Mouse (Mus musculus): Measurements from ENCODE around the gene Vldlr. TPM values are rescaled to one million over a fixed set of nuclear protein-coding genes. Genes with fewer than 3 reads are reported as not detected.

Vldlr gene
- polyA plus RNA-seq, 1 experiment, result 0.28 TPM

DNA sequence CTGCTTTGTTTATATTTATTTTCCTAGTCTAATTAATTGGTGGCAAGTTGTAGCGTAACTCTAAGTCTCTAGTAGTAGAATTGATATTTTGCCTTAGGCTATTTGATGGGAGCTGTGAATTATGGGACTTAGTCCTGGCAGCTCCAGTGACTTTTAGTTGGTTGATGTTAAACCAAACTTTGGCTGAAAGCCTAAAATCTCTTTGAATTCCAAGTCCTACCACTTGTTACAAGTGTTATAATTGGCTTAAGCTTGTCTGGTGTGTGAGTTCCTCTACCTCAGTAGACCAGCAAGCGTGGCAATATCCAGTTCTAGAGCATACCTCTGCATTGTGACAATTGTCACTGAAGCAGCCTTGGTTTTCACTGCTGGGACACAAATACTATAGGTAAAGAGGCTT, 17.1 kb downstream of the Vldlr start:
- peaks cover 3% of the 10 kb centered on the region; the same call in 1 of the 2 replicates for H3K4me1 ChIP-seq (ENCODE audit: control insufficient read depth, insufficient read depth, low read length)
- H3K36me3 ChIP-seq (ENCODE audit: control insufficient read depth, insufficient read depth, low read length), result no peaks in the 10 kb centered on the region
- no peak for TF ChIP-seq POLR2A (IDR thresholded peaks at IDR 0.05; ENCODE audit: control insufficient read depth, low read depth, low read length)
- no peak for TF ChIP-seq CTCF (IDR thresholded peaks at IDR 0.05; ENCODE audit: control insufficient read depth, insufficient read depth, insufficient replicate concordance, low read depth, low read length)
- H3K27me3 ChIP-seq (ENCODE audit: control insufficient read depth, insufficient read depth, low read length), result no peaks in the 10 kb centered on the region
- H3K4me3 ChIP-seq (ENCODE audit: control insufficient read depth, low read depth, low read length), result no peak overlapping the region
- no peak overlapping the region for H3K27ac ChIP-seq (ENCODE audit: control insufficient read depth, insufficient read depth, low read depth, low read length)

DNA sequence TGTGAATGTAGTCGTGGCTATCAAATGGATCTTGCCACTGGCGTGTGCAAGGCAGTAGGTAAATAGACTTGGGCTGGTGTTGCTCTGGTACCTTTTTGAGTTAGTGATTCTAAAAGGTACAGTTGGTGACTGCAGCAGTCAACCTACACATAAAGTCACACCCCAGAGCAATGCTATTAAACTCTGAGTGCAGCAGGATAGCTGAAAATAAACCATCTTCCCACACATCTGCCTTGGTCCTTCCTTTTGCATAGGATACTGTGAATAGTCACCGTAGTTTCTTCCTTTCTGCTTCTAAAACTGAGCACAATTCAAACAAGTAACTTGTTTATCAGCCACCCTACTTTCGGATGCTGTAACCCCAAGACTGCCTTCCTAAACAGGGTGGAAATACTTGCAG, 23.6 kb downstream of the Vldlr start:
- Histone ChIP-seq H3K4me1 (ENCODE audit: control insufficient read depth, insufficient read depth, low read length) (peaks cover 3% of the 10 kb centered on the region; the same call in 1 of the 2 replicates), H3K4me3 (ENCODE audit: control insufficient read depth, low read depth, low read length) (no peak overlapping the region), H3K36me3 (ENCODE audit: control insufficient read depth, insufficient read depth, low read length) (no peaks in the 10 kb centered on the region), H3K27me3 (ENCODE audit: control insufficient read depth, insufficient read depth, low read length) (no peaks in the 10 kb centered on the region), H3K27ac (ENCODE audit: control insufficient read depth, insufficient read depth, low read depth, low read length) (no peak overlapping the region)
- TF ChIP-seq CTCF (IDR thresholded peaks at IDR 0.05; ENCODE audit: control insufficient read depth, insufficient read depth, insufficient replicate concordance, low read depth, low read length), result no peak
- TF ChIP-seq POLR2A (IDR thresholded peaks at IDR 0.05; ENCODE audit: control insufficient read depth, low read depth, low read length), result no peak

DNA sequence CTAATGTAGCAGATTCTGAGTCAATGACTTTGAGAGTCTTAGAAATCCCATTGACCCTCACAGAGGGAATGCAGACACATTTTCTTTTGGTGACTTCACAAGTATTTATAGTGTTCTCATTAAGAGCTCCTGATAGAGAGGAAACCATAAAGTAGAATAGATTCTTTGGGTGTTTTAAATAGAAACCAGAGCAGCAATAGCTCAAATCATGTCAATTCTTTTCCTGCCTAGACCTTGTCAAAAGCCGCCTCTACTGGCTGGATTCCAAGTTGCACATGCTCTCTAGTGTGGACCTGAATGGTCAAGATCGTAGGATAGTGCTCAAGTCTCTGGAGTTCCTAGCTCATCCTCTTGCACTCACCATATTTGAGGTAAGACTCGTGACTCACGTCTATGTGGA, 27.2 kb downstream of the Vldlr start:
- Histone ChIP-seq H3K27me3 (ENCODE audit: control insufficient read depth, insufficient read depth, low read length) (no peaks in the 10 kb centered on the region), H3K27ac (ENCODE audit: control insufficient read depth, insufficient read depth, low read depth, low read length) (no peak overlapping the region), H3K36me3 (ENCODE audit: control insufficient read depth, insufficient read depth, low read length) (no peaks in the 10 kb centered on the region), H3K4me3 (ENCODE audit: control insufficient read depth, low read depth, low read length) (no peak overlapping the region), H3K4me1 (ENCODE audit: control insufficient read depth, insufficient read depth, low read length) (no peaks in the 10 kb centered on the region)
- TF ChIP-seq POLR2A (IDR thresholded peaks at IDR 0.05; ENCODE audit: control insufficient read depth, low read depth, low read length) (no peak), CTCF (IDR thresholded peaks at IDR 0.05; ENCODE audit: control insufficient read depth, insufficient read depth, insufficient replicate concordance, low read depth, low read length) (no peak)

- Histone ChIP-seq H3K36me3 (ENCODE audit: control insufficient read depth, insufficient read depth, low read length) (no peaks in the 10 kb centered on the region), H3K27me3 (ENCODE audit: control insufficient read depth, insufficient read depth, low read length) (no peaks in the 10 kb centered on the region), H3K4me3 (ENCODE audit: control insufficient read depth, low read depth, low read length) (no peak overlapping the region), H3K27ac (ENCODE audit: control insufficient read depth, insufficient read depth, low read depth, low read length) (no peak overlapping the region), H3K4me1 (ENCODE audit: control insufficient read depth, insufficient read depth, low read length) (peaks cover 2% of the 10 kb centered on the region; the same call in 1 of the 2 replicates)
- TF ChIP-seq CTCF (IDR thresholded peaks at IDR 0.05; ENCODE audit: control insufficient read depth, insufficient read depth, insufficient replicate concordance, low read depth, low read length), result no peak
Measured at GRCm38 (mm10) chr19:27254756-27255155, 38.5 kb downstream of the Vldlr start.

- TF ChIP-seq CTCF (IDR thresholded peaks at IDR 0.05; ENCODE audit: control insufficient read depth, insufficient read depth, insufficient replicate concordance, low read depth, low read length) (no peak), POLR2A (IDR thresholded peaks at IDR 0.05; ENCODE audit: control insufficient read depth, low read depth, low read length) (no peak)
- no peaks in the 10 kb centered on the region for H3K36me3 ChIP-seq (ENCODE audit: control insufficient read depth, insufficient read depth, low read length)
Measured at GRCm38 (mm10) chr19:27255678-27256077, 39.4 kb downstream of the Vldlr start.

DNA sequence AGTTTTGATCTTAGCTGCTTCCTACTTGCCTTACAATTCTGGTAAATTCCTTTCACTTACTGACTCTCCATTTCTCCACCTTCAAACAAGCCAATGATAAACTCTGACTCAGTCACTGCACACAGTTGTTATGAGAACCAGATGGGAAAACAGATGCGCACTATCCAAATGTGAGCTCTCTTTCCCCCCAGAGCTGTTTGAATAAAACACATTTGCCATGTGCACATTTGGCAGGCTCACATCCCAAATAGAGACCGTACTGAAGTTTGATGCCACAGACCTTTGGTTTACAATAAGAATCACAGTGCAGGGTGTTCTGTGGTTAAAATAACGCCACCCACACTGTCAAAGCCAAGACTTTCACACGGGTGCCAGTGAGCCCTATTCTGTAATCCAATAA, 43.8 kb downstream of the Vldlr start:
- Histone ChIP-seq H3K4me3 (ENCODE audit: control insufficient read depth, low read depth, low read length) (no peak overlapping the region), H3K27me3 (ENCODE audit: control insufficient read depth, insufficient read depth, low read length) (no peaks in the 10 kb centered on the region), H3K4me1 (ENCODE audit: control insufficient read depth, insufficient read depth, low read length) (peaks cover 7% of the 10 kb centered on the region), H3K36me3 (ENCODE audit: control insufficient read depth, insufficient read depth, low read length) (no peaks in the 10 kb centered on the region), H3K27ac (ENCODE audit: control insufficient read depth, insufficient read depth, low read depth, low read length) (no peak overlapping the region)
- TF ChIP-seq POLR2A (IDR thresholded peaks at IDR 0.05; ENCODE audit: control insufficient read depth, low read depth, low read length), result no peak
- no peak for TF ChIP-seq CTCF (IDR thresholded peaks at IDR 0.05; ENCODE audit: control insufficient read depth, insufficient read depth, insufficient replicate concordance, low read depth, low read length)

More at GRCm38 (mm10) chr19:27255678-27256077, 39.4 kb downstream of the Vldlr start:
- peaks cover 2% of the 10 kb centered on the region; the same call in 1 of the 2 replicates for H3K4me1 ChIP-seq (ENCODE audit: control insufficient read depth, insufficient read depth, low read length)
- H3K27me3 ChIP-seq (ENCODE audit: control insufficient read depth, insufficient read depth, low read length), result no peaks in the 10 kb centered on the region
- H3K27ac ChIP-seq (ENCODE audit: control insufficient read depth, insufficient read depth, low read depth, low read length), result no peak overlapping the region
- H3K4me3 ChIP-seq (ENCODE audit: control insufficient read depth, low read depth, low read length), result no peak overlapping the region

DNA sequence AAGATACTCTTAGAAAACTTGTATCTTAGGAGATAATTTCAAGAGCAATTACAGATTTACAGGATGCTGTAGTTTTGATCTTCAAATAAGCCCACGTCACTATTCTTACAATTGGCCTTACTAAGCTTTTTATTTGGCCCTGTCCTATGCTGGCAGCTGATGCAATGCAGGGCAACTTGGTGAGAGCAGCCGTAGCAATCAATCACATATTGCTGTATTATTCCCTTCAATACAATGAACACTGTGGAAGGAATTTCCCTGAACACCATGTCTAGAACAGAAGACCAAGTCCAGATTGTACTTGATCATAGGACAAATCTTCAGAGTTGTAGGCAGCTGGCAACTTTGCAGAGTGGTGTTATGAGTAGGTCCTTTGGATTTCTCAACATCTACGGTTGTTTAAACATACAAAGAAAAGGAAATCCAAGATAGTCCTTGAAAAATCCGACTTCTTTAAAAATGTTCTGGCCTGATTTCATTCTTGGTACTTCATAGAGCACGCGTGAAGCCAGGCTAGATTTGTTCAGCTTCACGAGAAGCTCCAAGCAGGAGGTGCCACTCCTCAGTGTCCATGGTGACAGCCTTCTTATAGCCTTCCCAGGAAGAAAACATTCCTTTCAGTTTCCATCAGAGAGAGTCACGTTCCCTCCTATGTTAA, 44.5 kb downstream of the Vldlr start:
- no peaks in the 10 kb centered on the region for H3K27me3 ChIP-seq (ENCODE audit: control insufficient read depth, insufficient read depth, low read length)
- H3K4me1 ChIP-seq (ENCODE audit: control insufficient read depth, insufficient read depth, low read length), result peaks cover 7% of the 10 kb centered on the region
- H3K27ac ChIP-seq (ENCODE audit: control insufficient read depth, insufficient read depth, low read depth, low read length), result no peak overlapping the region
- TF ChIP-seq POLR2A (IDR thresholded peaks at IDR 0.05; ENCODE audit: control insufficient read depth, low read depth, low read length) (no peak), CTCF (IDR thresholded peaks at IDR 0.05; ENCODE audit: control insufficient read depth, insufficient read depth, insufficient replicate concordance, low read depth, low read length) (no peak)
- H3K4me3 ChIP-seq (ENCODE audit: control insufficient read depth, low read depth, low read length), result no peak overlapping the region
- no peaks in the 10 kb centered on the region for H3K36me3 ChIP-seq (ENCODE audit: control insufficient read depth, insufficient read depth, low read length)
